Mouse (Mus musculus): ENCODE measurements at regions not wholly inside any gene's neighbourhood (a gene's known extent, or its start where the extent isn't known, plus 50 kb on each side); places are given as distances from the start of the nearest gene placed in this dataset.

DNA sequence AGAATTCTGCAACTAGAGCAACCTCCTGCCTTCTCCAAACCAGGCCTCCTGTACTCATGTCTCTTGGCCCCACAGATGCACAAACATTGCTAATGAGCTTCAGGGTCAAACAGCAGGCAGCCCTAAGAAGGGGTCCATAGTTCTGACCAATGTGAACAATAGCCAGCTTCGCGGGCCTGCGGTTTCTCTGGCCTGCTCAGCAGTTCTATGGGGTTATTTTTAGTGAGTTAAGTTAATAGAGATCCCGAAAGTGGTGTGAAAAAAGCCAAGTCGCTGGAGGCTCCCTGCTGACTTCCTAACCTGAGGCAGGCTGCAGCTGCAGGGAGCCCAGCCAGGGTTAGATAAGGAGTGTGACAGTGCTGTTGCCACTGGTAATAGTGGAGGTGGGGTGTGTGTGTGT, 106.6 kb downstream of the Pdcd6ip start:
- H3K36me3 ChIP-seq (ENCODE audit: control insufficient read depth, insufficient read depth, low read length) = no peaks in the 10 kb centered on the region
- WGBS = 14% methylated on average over 5 of the region's 5 CpGs
- H3K4me2 ChIP-seq (ENCODE audit: low read length) = no peak overlapping the region
- no peaks in the 10 kb centered on the region for H3K4me1 ChIP-seq (ENCODE audit: control insufficient read depth, insufficient read depth, low read length)
- H3K4me3 ChIP-seq (replicated peaks; ENCODE audit: low read depth, low read length) = no peak overlapping the region
- no peaks in the 10 kb centered on the region for H3K27me3 ChIP-seq (ENCODE audit: control insufficient read depth, insufficient read depth, low read length)
- H3K9ac ChIP-seq (replicated peaks; ENCODE audit: low read length) = no peak overlapping the region
- no peak for ATAC-seq (ENCODE audit: low FRiP score, low TSS enrichment)
- DNase-seq = no peak
- no peak overlapping the region for H3K27ac ChIP-seq (replicated peaks; ENCODE audit: low read depth, low read length)
- no peaks in the 10 kb centered on the region for H3K9me3 ChIP-seq (ENCODE audit: control insufficient read depth, low read length)

- DNase-seq = no peak
- WGBS = 53% methylated on average over 6 of the region's 6 CpGs
- no peak overlapping the region for H3K9ac ChIP-seq (replicated peaks; ENCODE audit: low read length)
- H3K4me1 ChIP-seq (ENCODE audit: control insufficient read depth, insufficient read depth, low read length) = no peaks in the 10 kb centered on the region
- H3K27me3 ChIP-seq (ENCODE audit: control insufficient read depth, insufficient read depth, low read length) = no peaks in the 10 kb centered on the region
- no peak overlapping the region for H3K4me3 ChIP-seq (replicated peaks; ENCODE audit: low read depth, low read length)
- H3K9me3 ChIP-seq (ENCODE audit: control insufficient read depth, low read length) = no peaks in the 10 kb centered on the region
- H3K27ac ChIP-seq (replicated peaks; ENCODE audit: low read depth, low read length) = no peak overlapping the region
- no peak overlapping the region for H3K4me2 ChIP-seq (ENCODE audit: low read length)
- ATAC-seq (ENCODE audit: low FRiP score, low TSS enrichment) = no peak
- no peaks in the 10 kb centered on the region for H3K36me3 ChIP-seq (ENCODE audit: control insufficient read depth, insufficient read depth, low read length)
These were observed 120.8 kb downstream of the Pdcd6ip start for GRCm38 (mm10) chr9:113587260-113587659.

- no peak for ATAC-seq (ENCODE audit: low FRiP score, low TSS enrichment)
These were observed 121.6 kb downstream of the Pdcd6ip start for GRCm38 (mm10) chr9:113586477-113586876.

GRCm38 (mm10) chr9:113578221-113578620, 129.8 kb downstream of the Pdcd6ip start:
- Histone ChIP-seq H3K4me3 (replicated peaks; ENCODE audit: low read depth, low read length) (no peak overlapping the region), H3K27me3 (ENCODE audit: control insufficient read depth, insufficient read depth, low read length) (no peaks in the 10 kb centered on the region), H3K4me1 (ENCODE audit: control insufficient read depth, insufficient read depth, low read length) (no peaks in the 10 kb centered on the region), H3K9me3 (ENCODE audit: control insufficient read depth, low read length) (no peaks in the 10 kb centered on the region), H3K4me2 (ENCODE audit: low read length) (no peak overlapping the region), H3K27ac (replicated peaks; ENCODE audit: low read depth, low read length) (no peak overlapping the region), H3K9ac (replicated peaks; ENCODE audit: low read length) (no peak overlapping the region), H3K36me3 (ENCODE audit: control insufficient read depth, insufficient read depth, low read length) (no peaks in the 10 kb centered on the region)
- 71% methylated on average over 9 of the region's 9 CpGs for WGBS
- no peak for ATAC-seq (ENCODE audit: low FRiP score, low TSS enrichment)
- peak; percentile 2 for DNase-seq

More at GRCm38 (mm10) chr9:113586477-113586876, 121.6 kb downstream of the Pdcd6ip start:
- no peaks in the 10 kb centered on the region for H3K36me3 ChIP-seq (ENCODE audit: control insufficient read depth, insufficient read depth, low read length)
- no peak overlapping the region for H3K9ac ChIP-seq (replicated peaks; ENCODE audit: low read length)
- H3K27me3 ChIP-seq (ENCODE audit: control insufficient read depth, insufficient read depth, low read length) = no peaks in the 10 kb centered on the region
- no peak for DNase-seq
- H3K27ac ChIP-seq (replicated peaks; ENCODE audit: low read depth, low read length) = no peak overlapping the region
- no peak overlapping the region for H3K4me3 ChIP-seq (replicated peaks; ENCODE audit: low read depth, low read length)
- H3K9me3 ChIP-seq (ENCODE audit: control insufficient read depth, low read length) = no peaks in the 10 kb centered on the region
- WGBS = 94% methylated on average over 4 of the region's 4 CpGs
- H3K4me1 ChIP-seq (ENCODE audit: control insufficient read depth, insufficient read depth, low read length) = no peaks in the 10 kb centered on the region
- no peak overlapping the region for H3K4me2 ChIP-seq (ENCODE audit: low read length)

DNA sequence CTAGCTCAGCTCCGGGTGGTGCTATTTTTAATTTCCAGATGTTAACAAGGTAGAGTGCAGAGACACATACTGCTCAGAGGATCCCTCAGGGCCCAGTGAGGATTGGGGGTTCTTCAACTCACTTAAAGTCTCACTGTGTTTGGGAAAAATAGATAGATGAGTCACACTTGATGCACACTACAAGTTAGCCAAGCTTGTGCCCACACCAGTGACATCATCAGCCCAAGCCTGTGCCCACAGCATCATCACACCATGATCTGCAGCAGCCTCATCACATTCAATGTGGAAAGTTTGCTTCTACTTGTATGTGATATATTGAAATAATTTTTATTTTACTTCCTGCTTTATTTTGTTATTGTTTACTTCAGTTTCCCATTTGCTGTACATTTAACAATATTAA, 139.2 kb downstream of the Pdcd6ip start:
- Histone ChIP-seq H3K9me3 (ENCODE audit: control insufficient read depth, low read length) (no peaks in the 10 kb centered on the region), H3K27me3 (ENCODE audit: control insufficient read depth, insufficient read depth, low read length) (no peaks in the 10 kb centered on the region), H3K36me3 (ENCODE audit: control insufficient read depth, insufficient read depth, low read length) (no peaks in the 10 kb centered on the region), H3K4me1 (ENCODE audit: control insufficient read depth, insufficient read depth, low read length) (no peaks in the 10 kb centered on the region), H3K4me2 (ENCODE audit: low read length) (no peak overlapping the region), H3K9ac (replicated peaks; ENCODE audit: low read length) (no peak overlapping the region), H3K4me3 (replicated peaks; ENCODE audit: low read depth, low read length) (no peak overlapping the region), H3K27ac (replicated peaks; ENCODE audit: low read depth, low read length) (no peak overlapping the region)
- DNase-seq (no peak), ATAC-seq (ENCODE audit: low FRiP score, low TSS enrichment) (no peak)
- 93% methylated on average over 1 of the region's 1 CpGs for WGBS

GRCm38 (mm10) chr9:113567705-113568104, 140.4 kb downstream of the Pdcd6ip start:
- WGBS = 87% methylated on average over 1 of the region's 1 CpGs
- H3K9me3 ChIP-seq (ENCODE audit: control insufficient read depth, low read length) = no peaks in the 10 kb centered on the region

GRCm38 (mm10) chr9:113566620-113567019, 141.4 kb downstream of the Pdcd6ip start:
- 90% methylated on average over 3 of the region's 3 CpGs for WGBS
- Histone ChIP-seq H3K9ac (replicated peaks; ENCODE audit: low read length) (no peak overlapping the region), H3K36me3 (ENCODE audit: control insufficient read depth, insufficient read depth, low read length) (no peaks in the 10 kb centered on the region), H3K9me3 (ENCODE audit: control insufficient read depth, low read length) (no peaks in the 10 kb centered on the region), H3K4me2 (ENCODE audit: low read length) (no peak overlapping the region), H3K4me3 (replicated peaks; ENCODE audit: low read depth, low read length) (no peak overlapping the region), H3K4me1 (ENCODE audit: control insufficient read depth, insufficient read depth, low read length) (no peaks in the 10 kb centered on the region), H3K27me3 (ENCODE audit: control insufficient read depth, insufficient read depth, low read length) (no peaks in the 10 kb centered on the region), H3K27ac (replicated peaks; ENCODE audit: low read depth, low read length) (no peak overlapping the region)
- DNase-seq (no peak), ATAC-seq (ENCODE audit: low FRiP score, low TSS enrichment) (no peak)

More at GRCm38 (mm10) chr9:113567705-113568104, 140.4 kb downstream of the Pdcd6ip start:
- Histone ChIP-seq H3K36me3 (ENCODE audit: control insufficient read depth, insufficient read depth, low read length) (no peaks in the 10 kb centered on the region), H3K27ac (replicated peaks; ENCODE audit: low read depth, low read length) (no peak overlapping the region), H3K27me3 (ENCODE audit: control insufficient read depth, insufficient read depth, low read length) (no peaks in the 10 kb centered on the region), H3K4me1 (ENCODE audit: control insufficient read depth, insufficient read depth, low read length) (no peaks in the 10 kb centered on the region), H3K9ac (replicated peaks; ENCODE audit: low read length) (no peak overlapping the region), H3K4me2 (ENCODE audit: low read length) (no peak overlapping the region), H3K4me3 (replicated peaks; ENCODE audit: low read depth, low read length) (no peak overlapping the region)
- ATAC-seq (ENCODE audit: low FRiP score, low TSS enrichment) = no peak
- no peak for DNase-seq

- DNase-seq = no peak
- no peak for ATAC-seq (ENCODE audit: low FRiP score, low TSS enrichment)
- WGBS = 89% methylated on average over 12 of the region's 12 CpGs
- H3K27ac ChIP-seq (replicated peaks; ENCODE audit: low read depth, low read length) = no peak overlapping the region
- no peaks in the 10 kb centered on the region for H3K27me3 ChIP-seq (ENCODE audit: control insufficient read depth, insufficient read depth, low read length)
- H3K4me3 ChIP-seq (replicated peaks; ENCODE audit: low read depth, low read length) = no peak overlapping the region
- H3K4me2 ChIP-seq (ENCODE audit: low read length) = no peak overlapping the region
- H3K4me1 ChIP-seq (ENCODE audit: control insufficient read depth, insufficient read depth, low read length) = no peaks in the 10 kb centered on the region
- H3K9ac ChIP-seq (replicated peaks; ENCODE audit: low read length) = no peak overlapping the region
- no peaks in the 10 kb centered on the region for H3K9me3 ChIP-seq (ENCODE audit: control insufficient read depth, low read length)
- no peaks in the 10 kb centered on the region for H3K36me3 ChIP-seq (ENCODE audit: control insufficient read depth, insufficient read depth, low read length)
These were observed 154.1 kb downstream of the Pdcd6ip start for GRCm38 (mm10) chr9:113553911-113554310.

DNA sequence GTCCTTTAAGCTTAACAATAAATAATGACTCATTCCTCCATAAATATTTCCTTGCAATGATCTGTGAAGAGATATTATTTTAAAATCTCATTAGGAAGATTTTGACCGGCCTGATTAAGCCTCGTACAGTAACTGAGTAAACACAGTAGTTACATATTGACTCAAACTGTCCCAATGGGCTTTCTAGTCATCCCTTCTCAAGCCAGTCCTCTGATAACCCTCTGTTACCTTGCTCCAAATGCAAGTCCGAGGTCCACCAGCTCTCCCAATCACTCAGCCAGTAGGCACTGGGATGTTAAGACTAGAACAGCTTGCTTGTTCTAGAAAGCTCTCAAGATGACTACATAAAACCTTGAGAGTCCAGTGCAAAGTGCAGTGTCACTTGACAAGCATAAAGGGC, 160.6 kb downstream of the Pdcd6ip start:
- no peak for DNase-seq
- Histone ChIP-seq H3K36me3 (ENCODE audit: control insufficient read depth, insufficient read depth, low read length) (no peaks in the 10 kb centered on the region), H3K4me2 (ENCODE audit: low read length) (no peak overlapping the region), H3K4me3 (replicated peaks; ENCODE audit: low read depth, low read length) (no peak overlapping the region), H3K27me3 (ENCODE audit: control insufficient read depth, insufficient read depth, low read length) (no peaks in the 10 kb centered on the region), H3K9ac (replicated peaks; ENCODE audit: low read length) (no peak overlapping the region), H3K9me3 (ENCODE audit: control insufficient read depth, low read length) (no peaks in the 10 kb centered on the region), H3K27ac (replicated peaks; ENCODE audit: low read depth, low read length) (no peak overlapping the region), H3K4me1 (ENCODE audit: control insufficient read depth, insufficient read depth, low read length) (no peaks in the 10 kb centered on the region)
- no peak for ATAC-seq (ENCODE audit: low FRiP score, low TSS enrichment)
- 88% methylated on average over 3 of the region's 3 CpGs for WGBS

Data from midbrain, embryonic 14.5 days (tissue).